Mouse (Mus musculus) heart, embryonic 11.5 days (tissue): ENCODE results near the gene Sel1l3. TPM values are rescaled to one million over a fixed set of nuclear protein-coding genes. Genes with fewer than 3 reads are reported as not detected.

Experiments used
- ATAC-seq: fragments of 200-750 bp; cut with Nextera tagmentation; replicated peaks from 2 replicates; pipeline ENCODE4 v1.8.0; 2017; ENCODE audit warnings: moderate library complexity; ENCODE audit not compliant: insufficient number of reproducible peaks, low FRiP score, low TSS enrichment
- H3K27ac ChIP-seq: fragments of 300-500 bp; sonication (generic); 2 replicates; pipeline ENCODE4 v1.5.1; 2014; ENCODE audit warnings: mild to moderate bottlenecking, low read depth, low read length
- H3K27me3 ChIP-seq: fragments of 300-500 bp; sonication (generic); 2 replicates; pipeline ENCODE4 v1.6.1; 2014; ENCODE audit warnings: mild to moderate bottlenecking, low read length, mixed read lengths; ENCODE audit not compliant: control insufficient read depth, insufficient read depth
- H3K36me3 ChIP-seq: fragments of 300-500 bp; sonication (generic); 2 replicates; pipeline ENCODE4 v1.6.1; 2014; ENCODE audit warnings: mild to moderate bottlenecking, low read length, moderate library complexity, mixed read lengths; ENCODE audit not compliant: control insufficient read depth, insufficient read depth
- H3K4me1 ChIP-seq: fragments of 300-500 bp; sonication (generic); 2 replicates; pipeline ENCODE4 v1.6.1; 2014; ENCODE audit warnings: low read length; ENCODE audit not compliant: control insufficient read depth, insufficient read depth
- H3K4me2 ChIP-seq: fragments of 300-500 bp; sonication (generic); 2 replicates; pipeline ENCODE4 v1.6.1; 2014; ENCODE audit warnings: mild to moderate bottlenecking, moderate library complexity
- H3K4me3 ChIP-seq: fragments of 300-500 bp; sonication (generic); 2 replicates; pipeline ENCODE4 v1.5.1; 2014; ENCODE audit warnings: low read depth, low read length
- H3K9ac ChIP-seq: fragments of 300-500 bp; sonication (generic); 2 replicates; pipeline ENCODE4 v1.6.1; 2014; ENCODE audit warnings: mild to moderate bottlenecking, low read depth, low read length, moderate library complexity
- H3K9me3 ChIP-seq: fragments of 300-500 bp; sonication (generic); replicated peaks from 2 replicates; pipeline ENCODE4 v1.6.1; 2016; ENCODE audit warnings: low read length; ENCODE audit not compliant: control insufficient read depth
- WGBS: fragments of 180-500 bp; shearing (Covaris S2); extraction: QIAGEN DNeasy Blood & Tissue Kit; methylation state at CpG from one replicate; pipeline ENCODE4 v1.1.7; 2014; ENCODE audit not compliant: insufficient replicate concordance; 5-methylcytosine and 5-hydroxymethylcytosine counted together
- polyA plus RNA-seq: library from polyadenylated mRNA; unstranded; fragments of >200 nt; fragmentation: Nextera tagmentation; extraction: Ambion mirVana; gene quantifications from 2 replicates; pipeline ENCODE4 v1.2.1, GENCODE M21; 2014

Sel1l3 gene
- polyA plus RNA-seq, 1 experiment from 2014 or later = 1.5 TPM

DNA sequence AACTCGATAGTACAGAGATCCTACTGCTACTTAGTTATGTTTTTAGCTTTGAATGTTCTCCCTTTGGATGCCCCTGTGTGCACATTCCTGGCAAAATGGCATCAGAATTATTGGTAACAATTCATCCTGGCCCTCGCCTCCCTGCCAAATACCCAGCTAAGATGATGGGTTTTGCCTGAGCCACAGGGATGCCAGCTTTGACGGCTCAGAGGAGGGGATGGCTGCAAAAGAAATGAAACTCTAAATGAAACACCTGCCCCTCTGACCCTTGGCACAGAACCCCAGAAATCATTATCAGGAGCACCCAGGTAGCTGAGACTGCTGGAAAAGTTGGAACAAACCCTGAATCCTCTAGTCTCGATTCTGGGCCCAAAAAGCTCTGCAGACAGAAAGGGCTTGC, 54.1 kb downstream of the Sel1l3 start:
- no peaks in the 10 kb centered on the region for H3K9me3 ChIP-seq
- H3K27me3 ChIP-seq = no peaks in the 10 kb centered on the region
- no peaks in the 10 kb centered on the region for H3K36me3 ChIP-seq
- no peak overlapping the region for H3K27ac ChIP-seq
- peaks cover 4% of the 10 kb centered on the region for H3K4me1 ChIP-seq
- WGBS = 75% methylated on average over 4 of the region's 4 CpGs
- ATAC-seq = no peak
- H3K9ac ChIP-seq = no peak overlapping the region
- H3K4me3 ChIP-seq = no peak overlapping the region
- no peak overlapping the region for H3K4me2 ChIP-seq

DNA sequence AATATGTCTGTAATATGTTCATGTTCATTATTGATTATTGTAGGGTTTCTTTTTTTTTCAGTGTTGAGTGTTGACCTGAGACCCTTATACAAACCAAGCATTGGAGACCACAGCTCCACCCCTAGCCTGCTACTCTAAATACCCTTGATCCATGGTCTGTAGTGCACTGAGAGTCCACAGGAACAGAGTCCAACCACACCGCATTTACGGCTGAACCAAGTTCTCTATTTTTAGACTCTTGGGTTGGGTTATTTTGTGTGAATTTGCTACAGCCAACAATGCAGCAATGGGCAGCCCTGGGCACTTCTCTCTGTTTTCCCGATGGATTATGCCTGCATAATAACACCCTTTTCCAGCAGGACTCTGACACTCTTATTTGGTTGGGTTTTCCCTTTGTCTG, 54.6 kb downstream of the Sel1l3 start:
- Histone ChIP-seq H3K4me1 (peaks cover 8% of the 10 kb centered on the region), H3K4me3 (no peak overlapping the region), H3K4me2 (no peak overlapping the region), H3K9me3 (no peaks in the 10 kb centered on the region), H3K9ac (no peak overlapping the region), H3K36me3 (no peaks in the 10 kb centered on the region), H3K27me3 (no peaks in the 10 kb centered on the region), H3K27ac (no peak overlapping the region)
- ATAC-seq = no peak
- 80% methylated on average over 3 of the region's 3 CpGs for WGBS

DNA sequence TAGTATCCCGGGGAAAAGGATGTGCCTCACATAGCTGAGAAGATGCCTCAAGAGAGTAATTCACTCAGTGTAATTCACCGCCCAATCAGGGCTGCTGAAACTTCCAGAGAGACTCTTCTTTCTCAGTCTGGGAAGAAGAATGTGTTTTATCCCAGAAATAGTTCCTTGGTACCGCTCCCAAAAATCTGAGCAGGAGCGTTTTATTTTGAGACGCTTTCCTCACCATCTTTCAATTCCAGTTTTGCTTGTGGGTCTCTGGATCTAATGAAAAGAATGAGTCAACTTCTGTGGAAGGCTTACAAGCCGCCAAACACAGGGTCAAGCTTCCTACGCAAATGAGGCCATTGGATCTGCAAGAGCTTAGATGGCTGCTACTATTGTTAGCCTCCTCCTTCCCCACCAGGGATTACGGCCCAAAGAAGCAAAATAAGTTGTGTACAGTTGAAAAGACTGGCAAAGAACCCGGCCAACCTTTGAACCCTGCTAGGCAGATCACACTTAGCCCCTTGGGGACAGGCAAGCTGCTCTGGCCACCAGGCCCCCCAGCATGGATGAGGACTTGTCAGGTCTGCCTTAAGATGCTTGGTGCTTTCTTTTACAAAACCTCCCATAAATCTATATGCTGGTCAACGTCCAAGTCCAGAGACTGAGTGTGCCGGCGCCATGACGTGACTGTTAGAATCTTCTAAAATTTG, 57.6 kb downstream of the Sel1l3 start:
- no peak overlapping the region for H3K4me2 ChIP-seq
- H3K27ac ChIP-seq = no peak overlapping the region
- WGBS = 78% methylated on average over 13 of the region's 13 CpGs
- no peak overlapping the region for H3K4me3 ChIP-seq
- ATAC-seq = no peak
- H3K9me3 ChIP-seq = no peaks in the 10 kb centered on the region
- no peaks in the 10 kb centered on the region for H3K27me3 ChIP-seq
- no peak overlapping the region for H3K9ac ChIP-seq
- peaks cover 13% of the 10 kb centered on the region for H3K4me1 ChIP-seq
- H3K36me3 ChIP-seq = no peaks in the 10 kb centered on the region

DNA sequence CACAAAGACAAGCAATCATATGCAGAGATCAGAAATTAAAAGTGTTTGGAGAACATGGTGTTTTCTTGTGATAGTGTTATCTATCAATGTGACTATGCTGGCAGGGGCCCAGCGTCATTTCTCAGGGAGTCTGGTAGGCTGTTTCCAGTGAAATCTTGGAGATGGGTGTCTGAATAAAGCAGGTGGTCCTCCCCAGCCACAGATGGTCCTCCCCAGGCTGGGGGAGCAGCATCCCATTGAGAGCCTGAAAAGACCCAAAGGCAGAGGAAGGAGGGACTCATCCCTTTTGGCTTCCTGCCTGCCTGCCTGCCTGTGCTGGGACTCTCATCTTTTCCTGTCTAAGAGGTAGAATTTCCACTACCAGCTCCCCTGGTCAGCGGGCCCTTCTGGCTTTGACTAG, 59.2 kb downstream of the Sel1l3 start:
- H3K4me1 ChIP-seq = peaks cover 13% of the 10 kb centered on the region
- no peak for ATAC-seq
- H3K4me3 ChIP-seq = no peak overlapping the region
- H3K36me3 ChIP-seq = no peaks in the 10 kb centered on the region
- H3K27ac ChIP-seq = no peak overlapping the region
- no peaks in the 10 kb centered on the region for H3K27me3 ChIP-seq
- H3K4me2 ChIP-seq = no peak overlapping the region
- WGBS = 29% methylated on average over 2 of the region's 2 CpGs
- no peaks in the 10 kb centered on the region for H3K9me3 ChIP-seq
- no peak overlapping the region for H3K9ac ChIP-seq

DNA sequence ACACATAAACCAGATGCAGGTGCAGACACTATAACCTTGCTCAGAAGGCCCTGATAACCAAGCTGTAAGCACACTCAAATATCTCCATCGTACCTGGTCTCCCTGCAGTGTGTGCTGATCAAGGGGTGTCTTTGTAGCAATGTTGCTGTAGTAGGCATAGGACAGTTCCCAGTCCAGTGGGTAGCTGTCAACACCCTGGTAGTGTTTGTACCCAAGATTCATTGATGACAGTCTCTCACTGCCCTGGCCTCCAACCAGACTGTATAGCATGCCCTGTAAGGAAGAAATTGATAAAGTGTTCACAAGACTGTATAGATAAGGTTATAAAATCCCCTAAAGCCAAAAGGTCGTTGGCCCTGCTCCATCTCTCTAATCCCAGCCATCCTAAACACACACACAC, 59.6 kb downstream of the Sel1l3 start:
- H3K4me2 ChIP-seq = no peak overlapping the region
- no peaks in the 10 kb centered on the region for H3K27me3 ChIP-seq
- no peak overlapping the region for H3K4me3 ChIP-seq
- H3K36me3 ChIP-seq = no peaks in the 10 kb centered on the region
- peak; percentile 72 for ATAC-seq
- no peak overlapping the region for H3K27ac ChIP-seq
- H3K9me3 ChIP-seq = no peaks in the 10 kb centered on the region
- no peak overlapping the region for H3K9ac ChIP-seq
- 36% methylated on average over 2 of the region's 2 CpGs for WGBS
- H3K4me1 ChIP-seq = peaks cover 13% of the 10 kb centered on the region

DNA sequence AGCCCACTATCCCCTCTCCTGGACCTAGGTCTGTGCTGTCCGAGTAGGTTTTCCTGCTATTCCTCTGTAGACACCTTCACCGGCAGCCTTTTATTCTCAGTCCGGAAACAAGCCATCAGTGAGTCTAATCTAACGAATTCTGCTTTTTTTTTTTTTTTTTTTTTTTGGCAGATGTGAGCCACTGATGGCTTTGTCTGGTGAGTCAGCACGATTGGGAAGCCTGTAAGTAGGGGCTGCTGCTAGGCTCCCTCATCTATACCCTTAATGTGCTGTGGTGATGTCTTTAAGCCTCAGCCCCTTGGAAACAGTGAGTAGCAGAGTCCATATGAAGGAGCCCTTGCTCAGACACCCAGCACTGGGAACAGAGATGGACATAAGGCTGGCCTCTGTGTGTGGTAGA, 60.6 kb downstream of the Sel1l3 start:
- H3K4me3 ChIP-seq = no peak overlapping the region
- H3K4me1 ChIP-seq = peaks cover 13% of the 10 kb centered on the region
- H3K36me3 ChIP-seq = no peaks in the 10 kb centered on the region
- no peak overlapping the region for H3K27ac ChIP-seq
- no peaks in the 10 kb centered on the region for H3K9me3 ChIP-seq
- H3K4me2 ChIP-seq = no peak overlapping the region
- WGBS = 71% methylated on average over 5 of the region's 5 CpGs
- ATAC-seq = no peak
- no peaks in the 10 kb centered on the region for H3K27me3 ChIP-seq
- no peak overlapping the region for H3K9ac ChIP-seq

DNA sequence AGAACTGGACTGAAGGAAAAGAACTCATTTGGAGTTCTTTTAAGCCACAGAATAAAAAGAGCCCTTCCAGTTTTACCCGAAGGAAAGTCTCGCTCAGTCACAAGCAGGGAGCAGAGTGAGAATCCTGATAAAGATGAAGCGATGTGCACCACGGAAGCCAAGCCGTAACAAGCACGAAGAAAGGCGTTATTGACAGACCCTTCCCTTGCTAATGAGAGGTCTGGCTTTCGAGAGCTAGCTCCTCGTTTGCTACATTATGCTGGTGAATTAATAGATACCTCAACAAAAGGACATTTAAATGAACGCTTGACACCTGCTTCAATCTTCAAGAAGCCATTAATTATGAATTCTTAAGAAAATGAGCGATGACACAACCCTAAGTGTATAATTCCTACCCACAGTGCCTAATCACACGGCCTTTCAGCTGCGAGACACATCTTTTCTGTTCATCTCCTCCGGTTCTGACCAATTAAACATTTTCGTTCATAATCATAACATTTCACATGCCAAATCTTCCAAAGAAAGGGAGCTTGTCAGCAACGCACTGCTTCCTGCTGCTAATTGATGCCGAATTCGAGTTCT, 62.3 kb downstream of the Sel1l3 start:
- no peak overlapping the region for H3K4me2 ChIP-seq
- ATAC-seq = no peak
- H3K9ac ChIP-seq = no peak overlapping the region
- no peaks in the 10 kb centered on the region for H3K9me3 ChIP-seq
- H3K27ac ChIP-seq = no peak overlapping the region
- no peak overlapping the region for H3K4me3 ChIP-seq
- no peaks in the 10 kb centered on the region for H3K36me3 ChIP-seq
- peaks cover 13% of the 10 kb centered on the region for H3K4me1 ChIP-seq
- 67% methylated on average over 18 of the region's 18 CpGs for WGBS
- no peaks in the 10 kb centered on the region for H3K27me3 ChIP-seq

DNA sequence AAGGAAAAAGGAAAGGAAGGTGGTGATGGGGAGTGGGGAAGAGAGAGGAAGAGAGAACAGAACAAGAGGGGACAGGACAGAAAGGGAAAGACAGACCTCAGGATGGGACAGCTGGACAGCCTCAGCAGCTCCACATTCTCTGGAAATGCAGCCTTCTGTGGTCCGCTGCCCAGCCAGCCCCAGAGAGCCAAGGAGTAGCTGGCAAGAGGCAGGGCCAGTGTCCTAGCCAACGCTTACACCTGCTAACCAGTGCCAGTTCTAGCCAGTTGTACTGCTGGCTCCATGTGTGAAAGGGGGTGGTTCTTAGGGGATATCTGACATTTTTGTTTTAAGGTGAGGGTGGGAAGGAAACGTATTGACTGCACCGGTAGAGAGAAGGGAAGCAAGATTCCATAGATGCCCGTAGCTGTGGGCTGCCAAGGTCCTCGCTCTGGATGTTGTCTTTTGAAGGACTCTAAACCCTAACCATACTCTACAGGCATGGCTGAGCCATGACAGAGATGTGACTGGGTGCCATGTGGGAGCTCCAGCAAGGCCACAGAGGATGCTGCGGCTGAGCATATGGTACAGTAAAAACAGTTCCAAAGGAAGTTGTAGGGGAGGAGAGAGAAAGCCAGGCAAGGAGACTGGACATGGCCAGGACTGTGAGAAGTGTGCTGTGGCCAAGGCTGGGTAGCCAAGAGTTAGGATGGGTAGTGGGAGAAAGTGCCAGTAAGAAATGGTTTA, 64.6 kb downstream of the Sel1l3 start:
- no peak overlapping the region for H3K9ac ChIP-seq
- peaks cover 3% of the 10 kb centered on the region; the same call in 1 of the 2 replicates for H3K9me3 ChIP-seq
- H3K4me3 ChIP-seq = no peak overlapping the region
- 81% methylated on average over 7 of the region's 7 CpGs for WGBS
- no peak overlapping the region for H3K4me2 ChIP-seq
- ATAC-seq = no peak
- no peaks in the 10 kb centered on the region for H3K27me3 ChIP-seq
- peaks cover 4% of the 10 kb centered on the region for H3K4me1 ChIP-seq
- H3K36me3 ChIP-seq = no peaks in the 10 kb centered on the region
- H3K27ac ChIP-seq = no peak overlapping the region
